In genomic region chr4:141247776-141248613, GRCm38 (mm10) we compare ENCODE assay signal across 9 mouse cellular contexts. TPM values are rescaled to one million over a fixed set of nuclear protein-coding genes. Genes with fewer than 3 reads are reported as not detected.
A peak's percentile ranks its signal among the peaks of the same experiment; 100 is the strongest.
DNase-seq lines count a peak whose midpoint lies in the region; ATAC-seq lines count a peak whose summit lies in the region.
"Had no signal": no experiment of that assay in that cellular context is flagged by ENCODE, and none has a peak within 500 bp of the region (broad histone marks: within the 10 kb centered on the region; RNA-seq: fewer than 3 reads in every experiment).

No protein-coding gene starts in this region.

- H3K4me1 ChIP-seq in hindbrain, embryonic 11.5 days (replicated peaks; ENCODE audit: control insufficient read depth, insufficient read depth, low read length): peaks cover 9% of the 10 kb centered on the region
- H3K4me1 ChIP-seq in liver, embryonic 16.5 days (ENCODE audit: control insufficient read depth, low read depth, low read length): no peaks in the 10 kb centered on the region; the same call in 1 of the 2 replicates
- peaks cover 54% of the 10 kb centered on the region for H3K4me1 ChIP-seq in stomach, embryonic 16.5 days (ENCODE audit: control insufficient read depth, insufficient read depth, low read length)

- DNase-seq in left cerebral cortex, postnatal 4 days: peak; percentile 61
- no peak for DNase-seq in left cerebral cortex, adult 18-20 months (ENCODE audit: low spot score in 2 of 2)
- DNase-seq in embryo, embryonic 9.5 days (ENCODE audit: extremely low spot score): peak; percentile 32
- DNase-seq in hindbrain, embryonic 11.5 days (ENCODE audit: low spot score): no peak
- DNase-seq in layer of hippocampus, adult 18-20 months (ENCODE audit: low spot score in 2 of 2): no peak
- no peak for DNase-seq in ovary, postnatal 14 days (ENCODE audit: low spot score)

- no peak overlapping the region for H3K9ac ChIP-seq in hindbrain, embryonic 11.5 days (ENCODE audit: low read depth, low read length)
- no peak overlapping the region for H3K9ac ChIP-seq in liver, embryonic 16.5 days (ENCODE audit: low read depth, low read length)
- H3K9ac ChIP-seq in stomach, embryonic 16.5 days (ENCODE audit: low read length): peak overlapping the region; percentile 66

- ATAC-seq in hindbrain, embryonic 11.5 days (ENCODE audit: low FRiP score): peak; percentile 51
- peak; percentile 35; the same call in 1 of the 2 replicates for ATAC-seq in liver, embryonic 16.5 days (ENCODE audit: low read depth)
- peak; percentile 66 for ATAC-seq in stomach, embryonic 16.5 days (ENCODE audit: insufficient read depth, low FRiP score)

- intact Hi-C loops in left cerebral cortex, postnatal 4 days (cut with DNase I): no loop called here

- H3K4me2 ChIP-seq in hindbrain, embryonic 11.5 days (replicated peaks; ENCODE audit: low read depth, low read length): peak overlapping the region; percentile 49
- H3K4me2 ChIP-seq in liver, embryonic 16.5 days (ENCODE audit: low read depth, low read length): peak overlapping the region; percentile 45
- H3K4me2 ChIP-seq in stomach, embryonic 16.5 days (ENCODE audit: low read depth, low read length): peak overlapping the region; percentile 66

- under 1% methylated on average over 56 of the region's 60 CpGs for WGBS in hindbrain, embryonic 11.5 days
- 2% methylated on average over 60 of the region's 60 CpGs for WGBS in liver, embryonic 16.5 days (ENCODE audit: insufficient replicate concordance)
- WGBS in stomach, embryonic 16.5 days: under 1% methylated on average over 60 of the region's 60 CpGs

- no peak overlapping the region for H3K27ac ChIP-seq in hindbrain, embryonic 11.5 days (ENCODE audit: low read depth, low read length)
- H3K27ac ChIP-seq in liver, embryonic 16.5 days (ENCODE audit: low read length): no peak overlapping the region
- H3K27ac ChIP-seq in stomach, embryonic 16.5 days (ENCODE audit: low read length): peak overlapping the region; percentile 55

- peaks cover 67% of the 10 kb centered on the region for H3K27me3 ChIP-seq in hindbrain, embryonic 11.5 days (ENCODE audit: control insufficient read depth, insufficient read depth, low read length)
- peaks cover 62% of the 10 kb centered on the region for H3K27me3 ChIP-seq in liver, embryonic 16.5 days (ENCODE audit: control insufficient read depth, insufficient read depth, low read depth, low read length)
- 0 out of 2 replicates have a peak, but pooled peaks cover 2% of the 10 kb centered on the region for H3K27me3 ChIP-seq in stomach, embryonic 16.5 days (ENCODE audit: control insufficient read depth, insufficient read depth, low read length)

- H3K4me3 ChIP-seq in hindbrain, embryonic 11.5 days (ENCODE audit: low read depth, low read length): peak overlapping the region; percentile 32
- peak overlapping the region; percentile 33 for H3K4me3 ChIP-seq in liver, embryonic 16.5 days (ENCODE audit: low read depth, low read length)
- peak overlapping the region; percentile 53 for H3K4me3 ChIP-seq in stomach, embryonic 16.5 days (replicated peaks; ENCODE audit: low read length)

- H3K36me3 ChIP-seq in hindbrain, embryonic 11.5 days (ENCODE audit: control insufficient read depth, insufficient read depth, low read length): no peaks in the 10 kb centered on the region
- no peaks in the 10 kb centered on the region for H3K36me3 ChIP-seq in liver, embryonic 16.5 days (ENCODE audit: control insufficient read depth, insufficient read depth)
- peaks cover 8% of the 10 kb centered on the region for H3K36me3 ChIP-seq in stomach, embryonic 16.5 days (ENCODE audit: control insufficient read depth, insufficient read depth, low read length)

- H3K9me3 ChIP-seq in hindbrain, embryonic 11.5 days (ENCODE audit: control insufficient read depth, low read length): no peaks in the 10 kb centered on the region
- no peaks in the 10 kb centered on the region for H3K9me3 ChIP-seq in liver, embryonic 16.5 days (replicated peaks; ENCODE audit: control insufficient read depth, low read length)
- no peaks in the 10 kb centered on the region for H3K9me3 ChIP-seq in stomach, embryonic 16.5 days (replicated peaks; ENCODE audit: control insufficient read depth, low read length)

RNA-seq across cellular contexts. Expression of gene Arhgef19, which starts 8.7 kb away (rescaled TPM):
- 1 to 10 TPM; 1.8 to 2.4 TPM for total RNA-seq in left cerebral cortex, postnatal 4 days (2021)
- 10 to 100 TPM; 17.9 to 21.2 TPM for total RNA-seq in left cerebral cortex, adult 18-20 months (2021)
- 2.1 and 3.1 TPM in 2 replicates for polyA plus RNA-seq in hindbrain, embryonic 11.5 days (2014; fragmentation: Nextera tagmentation; extraction: Ambion mirVana)
- 1.1 and 1.3 TPM in 2 replicates for polyA plus RNA-seq in liver, embryonic 16.5 days (2015; fragmentation: Nextera tagmentation; extraction: Ambion mirVana)
- polyA plus RNA-seq in stomach, embryonic 16.5 days (2015; fragmentation: Nextera tagmentation; extraction: Ambion mirVana): 16.1 and 18.9 TPM in 2 replicates
- total RNA-seq in layer of hippocampus, adult 18-20 months (2021): 10 to 100 TPM; 19.3 to 19.9 TPM
- total RNA-seq: neutrophil, adult 5-6 weeks had no signal

RNA-seq across cellular contexts. Expression of gene Rsg1, which starts 34.2 kb away (rescaled TPM):
- total RNA-seq in left cerebral cortex, postnatal 4 days (2021): 1 to 10 TPM; 4.3 to 5.1 TPM
- total RNA-seq in left cerebral cortex, adult 18-20 months (2021): 1 to 10 TPM; 3.6 to 4.3 TPM
- 6.3 and 6.8 TPM in 2 replicates for polyA plus RNA-seq in hindbrain, embryonic 11.5 days (2014; fragmentation: Nextera tagmentation; extraction: Ambion mirVana)
- polyA plus RNA-seq in liver, embryonic 16.5 days (2015; fragmentation: Nextera tagmentation; extraction: Ambion mirVana): 0.99 and 1.6 TPM in 2 replicates
- polyA plus RNA-seq in stomach, embryonic 16.5 days (2015; fragmentation: Nextera tagmentation; extraction: Ambion mirVana): 5.5 and 5.6 TPM in 2 replicates
- 1 to 10 TPM; 3.0 to 4.5 TPM for total RNA-seq in layer of hippocampus, adult 18-20 months (2021)

RNA-seq across cellular contexts. Expression of gene Epha2, which starts 53.0 kb away (rescaled TPM):
- total RNA-seq in left cerebral cortex, postnatal 4 days (2021): 1 to 10 TPM; 1.6 TPM
- total RNA-seq in left cerebral cortex, adult 18-20 months (2021): 1 to 10 TPM; 1.3 to 1.5 TPM
- 0.82 and 1.1 TPM in 2 replicates for polyA plus RNA-seq in hindbrain, embryonic 11.5 days (2014; fragmentation: Nextera tagmentation; extraction: Ambion mirVana)
- polyA plus RNA-seq in liver, embryonic 16.5 days (2015; fragmentation: Nextera tagmentation; extraction: Ambion mirVana): 0.53 and 0.93 TPM in 2 replicates
- 9.5 and 12.1 TPM in 2 replicates for polyA plus RNA-seq in stomach, embryonic 16.5 days (2015; fragmentation: Nextera tagmentation; extraction: Ambion mirVana)
- total RNA-seq in layer of hippocampus, adult 18-20 months (2021): 1 to 10 TPM in 1 of 2 experiments, under 1 TPM in 1; 0.99 to 1.4 TPM

Comparison
In these comparisons a context has a peak if more than half of its experiments do, and no peak if none do; other contexts are left out.
1. DNase-seq: peak in left cerebral cortex, postnatal 4 days (single experiment) and embryo, embryonic 9.5 days (single experiment); none in left cerebral cortex, adult 18-20 months (0 of 2), hindbrain, embryonic 11.5 days (single experiment), layer of hippocampus, adult 18-20 months (0 of 2) and ovary, postnatal 14 days (single experiment).
2. RNA of gene Arhgef19, which starts 8.7 kb away (total RNA-seq): 17.9 to 21.2 TPM in left cerebral cortex, adult 18-20 months and 19.3 to 19.9 TPM in layer of hippocampus, adult 18-20 months; 1.8 to 2.4 TPM in left cerebral cortex, postnatal 4 days; every median in the first group is over 4 times any median in the second.
3. Peak in every context shown above with its lines, with median percentiles within 50 percentile points of each other: ATAC-seq, H3K4me2 ChIP-seq and H3K4me3 ChIP-seq.